Mouse (Mus musculus) bone marrow macrophage, adult 2 months (primary cell): Measurements from ENCODE around the gene Gm17018.

Experiments
- CTCF ChIP-seq: IDR thresholded peaks from 2 replicates; pipeline ENCODE4 v1.5.1; 2012; ENCODE audit warnings: low read depth, mild to moderate bottlenecking, low read length, moderate library complexity
- POLR2A ChIP-seq: IDR thresholded peaks from 2 replicates; pipeline ENCODE4 v1.6.1; 2012; ENCODE audit warnings: mild to moderate bottlenecking, low read depth, low read length, borderline replicate concordance

DNA sequence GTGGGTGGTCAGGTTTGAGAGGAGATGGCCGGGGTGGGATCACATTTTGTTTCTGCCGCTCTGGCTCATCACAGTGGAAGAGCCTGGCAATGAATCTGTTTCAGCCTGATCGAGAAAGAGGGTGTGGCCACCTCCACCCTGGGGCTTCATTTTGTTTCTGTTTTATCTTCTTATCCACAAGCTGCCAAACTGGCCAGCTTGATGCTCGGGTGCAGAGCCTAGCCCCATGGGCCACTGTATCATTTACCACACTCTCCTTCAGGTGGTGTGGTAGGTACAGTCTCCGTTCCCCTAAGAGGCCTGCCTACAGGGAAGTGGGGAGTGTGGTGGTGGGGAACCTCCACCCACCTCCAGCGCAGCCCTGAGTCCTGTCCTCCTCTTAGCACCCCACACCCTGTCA, 12.6 kb downstream of the Gm17018 start:
- TF ChIP-seq POLR2A = no peak
- no peak for TF ChIP-seq CTCF
